Mouse (Mus musculus) stomach, postnatal 0 days (tissue): ENCODE measurements around the gene Bmp2k.

ENCODE experiments used
- CTCF ChIP-seq: IDR thresholded peaks from 2 replicates; pipeline ENCODE4 v1.5.1; 2016; ENCODE audit warnings: antibody characterized with exemption, low read depth, mild to moderate bottlenecking, moderate library complexity
- EP300 ChIP-seq: optimal IDR thresholded peaks from 2 replicates; pipeline ENCODE3; 2016; ENCODE audit warnings: antibody characterized with exemption

GRCm38 (mm10) chr5:97089426-97089825, 91.9 kb downstream of the Bmp2k start:
- no peak for TF ChIP-seq CTCF
- TF ChIP-seq EP300 = no peak
